Mouse (Mus musculus): ENCODE results near the gene Mcf2.

Mcf2 gene

DNA sequence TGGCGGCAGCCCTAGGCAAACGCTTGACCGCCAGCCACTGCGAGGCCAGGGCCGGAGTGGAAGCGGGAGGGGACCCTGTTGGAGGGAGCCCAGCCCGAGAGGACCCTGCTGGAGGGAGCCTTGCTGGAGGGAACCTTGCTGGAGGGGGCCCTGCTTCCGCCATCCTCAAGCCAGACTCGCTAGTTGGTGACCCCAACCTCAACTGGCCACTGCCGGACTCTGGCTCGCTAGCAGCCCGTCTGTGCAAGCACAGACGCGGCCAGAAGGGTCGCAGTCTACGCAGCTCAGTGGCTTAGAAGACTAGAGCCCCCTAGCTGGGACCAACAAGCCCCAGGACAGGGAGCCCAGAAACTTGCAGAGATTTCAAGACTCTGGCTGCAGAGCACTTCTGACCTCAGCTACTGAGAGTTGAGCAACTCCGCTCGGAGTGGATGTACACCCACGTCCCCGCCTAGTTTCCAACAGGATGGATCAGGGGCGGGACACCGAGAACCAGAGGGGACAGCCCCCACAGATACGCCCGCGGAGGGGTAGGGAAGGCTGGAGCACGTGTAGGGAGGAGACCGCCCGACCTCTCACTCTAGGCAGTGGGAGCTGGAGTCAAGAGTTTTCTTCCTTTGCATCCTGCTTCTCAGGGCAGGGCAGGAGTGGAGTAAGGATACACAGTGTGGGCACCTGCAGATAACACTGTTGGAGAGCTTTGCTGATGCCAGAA, at the start of gene Mcf2:
Gene Mcf2 (minus strand): TSS at position 346 of the 715 bp plus-strand sequence.
- no peak for DNase-seq (ENCODE audit: low read depth)

DNA sequence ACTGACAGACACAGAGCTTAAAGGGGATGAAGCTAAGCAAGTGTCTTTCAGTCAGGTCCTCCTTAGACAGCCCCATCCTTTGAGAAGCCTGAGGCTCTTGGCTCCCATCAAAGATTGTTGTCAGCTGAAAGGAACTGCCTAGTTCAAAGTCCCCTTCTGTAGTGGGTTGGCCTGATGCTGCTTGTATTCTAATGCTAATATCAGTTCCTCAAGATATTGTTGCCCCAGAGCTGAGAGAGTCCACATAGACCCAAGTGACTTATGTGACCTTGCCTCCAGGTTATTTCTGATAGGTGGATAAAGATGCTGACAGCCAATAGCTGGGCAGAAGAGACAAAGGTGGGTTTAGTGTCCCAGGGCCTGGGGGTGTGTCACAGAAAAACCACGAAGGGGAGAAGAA, 8.8 kb upstream of the Mcf2 start:
- DNase-seq (ENCODE audit: low read depth) = no peak

DNA sequence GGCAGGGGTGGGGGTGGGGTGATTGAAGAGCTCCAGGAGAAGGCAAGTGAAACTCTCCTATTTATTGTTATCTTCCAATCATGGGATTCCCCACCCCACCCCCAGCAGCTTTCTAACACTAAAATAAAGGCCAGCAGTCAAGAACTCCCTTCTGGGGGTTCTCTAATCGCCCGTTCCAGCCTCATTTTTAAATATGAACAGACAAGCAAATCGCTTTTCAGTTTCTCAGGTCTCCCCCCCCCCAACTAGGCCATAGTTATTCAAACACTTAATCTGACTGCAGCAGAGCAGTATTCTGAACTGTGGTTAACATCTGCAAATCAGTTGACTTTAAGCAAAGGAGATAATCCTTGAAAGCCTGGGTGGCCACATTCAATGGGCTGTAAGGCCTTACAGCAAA, 3.7 kb upstream of the Mcf2 start:
- DNase-seq (ENCODE audit: low read depth) = no peak

DNA sequence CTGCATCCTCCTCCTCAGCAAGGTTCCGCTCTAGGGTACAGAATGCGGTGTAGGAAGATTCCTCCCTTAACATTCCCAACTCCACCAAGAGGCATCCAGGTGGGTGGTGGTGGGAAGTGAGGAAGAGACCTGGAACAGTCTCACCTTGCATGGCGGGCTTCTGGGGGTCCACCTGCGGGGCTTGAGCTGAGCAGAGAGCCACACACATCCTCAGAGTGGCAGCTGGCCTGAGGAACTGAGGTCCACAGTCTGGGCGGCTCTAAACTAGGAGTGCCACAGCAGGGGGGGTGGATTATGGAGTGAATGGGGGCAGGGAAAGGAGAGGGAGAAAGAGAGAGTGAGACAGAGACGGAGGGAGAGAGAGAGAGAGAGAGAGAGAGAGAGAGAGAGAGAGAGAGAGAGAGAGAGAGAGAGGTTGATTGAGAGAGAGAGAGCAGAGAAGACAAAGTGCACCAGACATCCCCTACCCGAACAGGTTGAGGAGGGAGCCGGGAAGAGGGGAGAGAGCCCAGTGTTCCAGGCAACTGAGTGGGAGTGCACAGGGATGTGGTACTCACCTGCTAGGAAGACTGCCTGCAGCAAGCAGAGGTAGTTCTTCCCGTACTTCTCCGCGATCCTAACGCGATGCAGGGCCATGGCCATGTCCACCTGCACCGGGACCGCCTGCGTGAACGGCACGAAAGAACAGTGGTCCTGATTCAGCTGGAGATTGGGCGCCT, 705 bp downstream of the Mcf2 start:
- no peak for DNase-seq (ENCODE audit: low read depth)

DNA sequence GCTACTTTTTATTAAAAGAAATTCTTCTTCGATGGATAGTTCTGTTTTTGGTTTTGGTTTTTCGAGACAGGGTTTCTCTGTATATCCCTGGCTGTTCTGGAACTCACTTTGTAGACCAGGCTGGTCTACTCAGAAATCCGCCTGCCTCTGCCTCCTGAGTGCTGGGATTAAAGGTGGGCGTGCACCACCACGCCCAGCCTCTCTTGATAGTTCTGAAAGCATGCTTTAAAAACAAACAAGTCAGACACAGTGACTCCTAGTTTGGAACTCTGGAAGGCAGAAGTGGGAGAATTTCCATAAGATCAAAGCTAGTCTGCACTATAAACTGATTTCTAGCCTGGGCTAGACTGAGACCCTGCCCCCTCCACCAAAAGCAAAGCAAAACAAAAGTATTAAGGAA, 8.8 kb downstream of the Mcf2 start:
- DNase-seq (ENCODE audit: low read depth) = no peak

DNA sequence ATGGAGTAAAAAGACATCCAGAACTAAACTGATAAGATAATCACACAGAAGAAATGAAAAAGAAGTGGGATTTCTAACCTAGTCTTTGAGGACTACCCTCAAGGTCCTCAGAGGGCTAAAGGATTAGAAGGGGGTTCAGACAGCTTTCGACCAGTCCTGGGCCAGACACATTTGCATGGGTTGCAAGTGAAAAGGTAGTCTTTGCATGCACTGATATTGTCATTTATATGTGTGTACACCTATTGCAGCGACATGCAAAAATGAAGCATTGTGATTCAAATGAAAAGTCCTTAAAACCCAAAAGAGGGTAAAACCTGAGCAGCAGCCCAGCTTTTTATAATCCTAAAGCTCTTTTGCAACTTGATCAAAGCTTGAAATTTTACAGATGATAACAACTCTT, 9.4 kb downstream of the Mcf2 start:
- no peak for DNase-seq (ENCODE audit: low read depth)

DNA sequence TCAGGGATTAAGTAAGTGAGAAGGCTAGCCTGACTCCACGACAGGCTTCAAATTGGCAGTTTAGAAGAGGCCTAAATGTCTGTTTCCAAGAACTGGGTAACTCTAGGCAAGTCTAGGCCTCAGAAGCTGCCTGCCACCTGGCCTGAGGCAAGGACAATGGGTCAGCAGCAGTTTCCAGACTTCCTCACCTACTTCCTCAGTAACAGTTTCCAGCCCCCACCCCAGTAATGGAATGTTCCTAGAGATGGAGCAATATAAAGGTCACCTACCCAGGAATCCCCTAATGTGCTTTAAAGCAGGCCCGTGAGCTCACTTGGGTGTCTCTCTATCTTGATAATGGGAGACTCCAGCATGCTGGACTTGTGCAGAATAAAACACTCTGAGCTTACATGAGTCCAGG, 10.1 kb downstream of the Mcf2 start:
- DNase-seq (ENCODE audit: low read depth) = no peak

DNA sequence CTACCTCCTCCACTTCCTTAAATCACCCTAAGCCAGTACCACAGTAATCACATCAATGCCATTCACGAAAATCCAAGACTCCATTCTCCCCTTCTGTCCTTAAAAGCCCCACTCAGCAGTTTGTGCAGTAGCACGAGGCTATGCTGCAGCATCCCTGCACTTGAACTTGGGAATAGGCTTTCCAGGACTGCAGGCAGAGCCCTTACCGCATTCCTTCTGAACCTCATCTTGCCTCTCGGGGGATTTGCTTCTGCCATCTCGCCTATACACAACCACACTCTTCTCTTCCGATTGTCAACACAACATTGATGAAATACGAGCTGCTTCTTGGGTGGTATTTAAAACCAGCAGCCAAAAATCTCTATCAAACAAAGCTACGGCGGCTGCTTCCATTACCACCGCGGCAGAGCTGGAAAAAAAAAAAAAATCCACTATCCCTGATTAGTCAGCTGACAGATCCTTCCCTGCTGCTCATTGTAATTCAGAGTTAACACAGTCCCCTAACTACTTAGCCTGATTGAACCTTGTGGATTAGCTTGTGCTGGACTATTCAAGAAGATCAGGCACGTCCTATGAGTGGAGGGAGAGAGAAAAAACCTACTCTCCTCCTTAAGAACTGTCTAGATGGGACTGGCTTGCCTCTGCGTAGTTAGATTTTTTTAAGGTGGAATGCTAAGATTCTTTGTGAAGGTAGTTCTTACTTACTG, 31.5 kb downstream of the Mcf2 start:
- DNase-seq (ENCODE audit: low read depth) = no peak

DNA sequence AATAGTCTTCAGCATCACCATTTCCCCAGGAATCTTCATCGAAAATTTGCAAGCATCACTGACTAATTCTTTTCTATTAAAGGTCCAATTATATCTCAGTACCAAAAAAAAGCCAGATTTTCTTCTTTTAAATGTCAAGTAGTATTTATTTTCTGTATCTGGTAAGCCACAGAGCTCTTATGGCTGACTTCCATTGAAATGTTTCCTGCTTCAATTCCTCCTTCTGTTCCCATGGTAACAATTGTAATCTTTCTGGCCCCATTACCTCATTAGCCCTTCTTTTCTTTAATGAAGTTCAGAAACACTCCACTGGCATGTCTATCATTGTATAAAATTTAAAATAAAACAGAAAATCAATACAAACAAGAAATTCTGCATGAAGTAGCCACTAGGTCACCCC, 103.5 kb downstream of the Mcf2 start:
- DNase-seq (ENCODE audit: low read depth) = no peak

DNA sequence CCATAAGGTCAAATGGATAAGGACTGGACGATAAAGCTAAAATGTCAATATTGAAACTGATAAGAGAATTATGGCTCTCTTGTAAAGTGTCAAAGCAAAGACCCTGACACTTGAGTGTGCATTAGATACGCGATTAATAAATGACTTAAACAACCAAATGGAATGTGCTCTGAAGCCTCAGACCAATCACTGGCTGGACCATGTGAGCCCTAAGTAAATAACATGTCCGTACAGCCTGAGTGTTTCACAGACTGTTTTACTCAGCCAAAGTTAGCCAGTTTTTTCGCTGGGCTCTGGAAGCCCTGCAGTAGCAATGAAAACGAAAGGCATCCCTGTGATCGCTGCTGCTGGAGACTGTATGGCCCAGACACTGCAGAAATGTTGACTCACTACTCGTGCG, 123.7 kb downstream of the Mcf2 start:
- DNase-seq (ENCODE audit: low read depth) = no peak

DNA sequence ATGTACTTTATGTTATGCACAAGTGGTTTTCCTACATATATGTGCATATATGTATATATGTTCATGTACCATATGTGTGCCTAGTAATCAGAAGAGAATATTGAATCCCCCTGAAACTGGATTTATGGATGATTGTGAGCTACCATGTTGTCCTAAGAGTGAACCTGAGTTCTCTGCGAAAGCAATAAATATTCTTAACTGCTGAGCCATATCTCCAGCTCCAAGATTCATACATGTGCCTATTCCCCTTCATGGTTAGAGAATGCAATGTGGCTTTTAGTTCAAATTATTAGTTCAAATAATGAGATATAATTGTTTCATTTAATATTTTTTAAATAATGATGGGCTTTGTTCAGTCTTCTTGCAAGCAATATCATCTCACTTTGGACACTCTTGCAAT, 124.1 kb downstream of the Mcf2 start:
- DNase-seq (ENCODE audit: low read depth) = no peak

DNA sequence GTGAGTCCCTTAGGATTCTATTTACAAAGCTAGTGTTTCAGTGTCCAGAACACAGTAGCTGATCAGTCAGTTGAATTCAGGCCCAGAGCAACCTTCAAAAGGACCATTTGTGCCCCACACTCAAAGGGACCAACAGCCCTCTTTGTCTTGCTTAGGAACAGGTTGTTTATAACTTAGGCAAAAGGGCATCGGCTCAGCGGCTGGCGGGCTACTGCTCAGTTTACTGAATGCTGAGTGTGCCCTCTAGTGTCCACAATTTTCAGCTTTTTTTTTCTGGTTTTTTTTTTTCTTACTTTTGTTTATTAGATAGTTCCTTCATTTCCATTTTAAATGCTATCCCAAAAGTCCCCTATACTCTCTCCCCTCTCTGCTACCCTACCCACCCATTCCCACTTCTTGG, 152.2 kb downstream of the Mcf2 start:
- peak; percentile 5 for DNase-seq (ENCODE audit: low read depth)

DNA sequence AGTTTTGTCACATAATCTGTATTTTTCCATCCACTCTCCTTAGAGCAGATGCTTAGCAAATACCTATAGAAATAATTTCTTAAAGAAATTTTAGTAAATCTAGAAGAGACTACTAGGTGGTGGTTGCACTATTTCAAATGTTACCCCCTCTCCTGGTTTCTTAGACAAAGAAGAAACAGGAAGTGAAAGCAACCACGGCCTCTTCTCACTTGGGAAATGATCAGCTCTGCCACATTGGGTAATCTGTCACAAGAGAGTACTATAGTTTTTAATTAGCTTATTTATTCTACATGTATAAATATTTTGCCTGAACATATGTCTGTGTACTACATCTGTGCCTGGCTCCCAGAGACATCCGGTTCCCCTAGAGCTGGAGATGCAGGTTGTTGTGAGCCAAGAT, 157.3 kb downstream of the Mcf2 start:
- DNase-seq (ENCODE audit: low read depth) = no peak

DNA sequence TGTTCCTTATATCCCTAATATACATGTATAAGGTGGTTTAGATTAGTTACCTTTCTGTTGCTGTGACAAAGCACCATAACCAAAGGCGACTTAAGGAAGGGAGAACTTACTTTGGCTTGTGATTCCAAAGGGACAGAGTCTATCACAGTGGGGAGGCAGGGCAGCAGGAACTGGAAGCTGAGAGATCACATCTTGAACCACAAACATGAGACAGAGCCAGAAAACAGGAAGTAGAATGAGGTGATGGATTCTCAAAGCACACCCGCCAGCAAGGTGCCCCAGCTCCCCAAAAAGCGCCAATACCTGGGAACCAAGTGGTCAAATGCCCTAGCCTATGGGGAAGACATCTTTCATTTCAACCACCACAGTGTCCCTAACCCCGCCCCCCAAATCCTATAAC, 157.9 kb downstream of the Mcf2 start:
- no peak for DNase-seq (ENCODE audit: low read depth)

DNA sequence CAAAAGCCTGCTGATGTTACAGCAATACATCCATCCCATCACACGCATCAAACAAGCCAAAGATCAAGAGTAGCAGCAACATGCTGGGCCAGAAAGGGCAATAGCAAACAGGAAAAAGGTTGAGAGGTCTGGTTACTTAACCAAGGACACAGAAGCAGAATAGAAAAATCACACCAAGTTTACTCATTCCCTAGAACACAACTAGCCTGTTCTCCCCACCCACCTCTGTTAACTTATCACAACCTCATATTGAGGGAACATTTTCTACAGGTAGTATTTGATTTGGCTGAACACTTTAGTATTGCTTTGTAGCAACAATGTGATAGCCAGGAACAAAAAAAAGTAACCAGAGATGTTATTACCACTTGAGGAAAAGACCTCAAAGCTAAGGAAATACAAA, 164.3 kb downstream of the Mcf2 start:
- DNase-seq (ENCODE audit: low read depth) = no peak

DNA sequence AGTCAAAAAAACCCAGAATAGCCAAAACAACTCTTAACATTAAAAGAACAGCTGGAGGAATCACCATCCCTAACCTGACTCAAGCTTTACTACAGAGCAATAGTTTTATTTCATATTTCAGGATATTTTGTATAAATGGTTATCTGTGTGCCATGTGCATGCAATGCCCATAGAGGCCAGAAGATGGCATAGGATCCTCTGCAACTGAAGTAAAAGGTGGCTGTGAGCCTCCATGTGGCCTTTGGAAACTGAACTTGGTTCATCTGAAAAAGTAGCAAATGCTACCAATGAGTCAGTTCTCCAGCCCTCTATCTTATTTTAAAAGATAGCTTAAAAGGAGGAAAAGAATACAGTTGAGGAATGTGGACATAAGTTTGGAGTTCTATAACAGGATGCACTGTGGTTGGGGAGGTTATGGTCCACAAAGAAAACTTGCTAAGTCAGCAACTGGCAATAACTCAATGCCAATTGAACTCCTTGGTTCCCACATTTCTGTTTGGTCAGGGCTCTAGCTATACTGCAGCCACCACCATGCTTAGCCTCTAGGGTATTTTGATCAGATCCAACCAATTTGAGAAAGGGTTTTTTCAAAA, 165.7 kb downstream of the Mcf2 start:
- DNase-seq (ENCODE audit: low read depth) = no peak
